Mouse (Mus musculus) testis, postnatal 10 days (tissue): ENCODE results near the gene Auts2.

Experiments used
- DNase-seq: peaks from one replicate; pipeline ENCODE4 v3.0.0; 2021; ENCODE audit warnings: low spot score

Gene Auts2

DNA sequence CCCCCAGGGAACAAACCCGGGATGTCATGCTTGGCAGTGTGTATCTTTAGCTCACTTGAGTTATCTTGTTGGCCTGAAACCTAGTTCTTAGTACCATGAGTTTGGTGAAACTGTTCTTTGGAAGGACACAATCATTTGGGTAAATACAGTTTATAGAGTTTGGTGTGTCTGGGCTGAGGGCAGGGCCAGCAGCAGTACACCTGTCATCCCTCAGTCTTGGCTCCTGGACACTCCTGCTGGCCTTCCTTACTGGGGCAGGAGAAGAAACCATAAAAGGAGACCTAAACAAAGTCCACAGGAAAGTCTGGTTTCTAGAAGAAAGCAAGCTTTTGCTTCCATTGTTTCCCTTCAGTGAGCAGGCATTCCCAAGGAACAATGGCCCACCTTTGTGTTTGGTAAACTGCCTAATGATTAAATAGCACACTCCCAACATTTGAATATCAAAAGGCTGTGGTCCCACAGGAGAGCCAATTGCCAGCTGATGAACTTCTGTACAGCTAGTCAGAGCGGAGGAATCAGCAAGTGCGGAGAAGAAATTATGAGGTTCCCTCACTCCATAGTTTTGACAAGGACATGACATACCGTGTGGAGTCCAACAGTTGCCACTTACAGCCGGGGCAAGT is 979.4 kb downstream of the Auts2 start:
- no peak for DNase-seq

DNA sequence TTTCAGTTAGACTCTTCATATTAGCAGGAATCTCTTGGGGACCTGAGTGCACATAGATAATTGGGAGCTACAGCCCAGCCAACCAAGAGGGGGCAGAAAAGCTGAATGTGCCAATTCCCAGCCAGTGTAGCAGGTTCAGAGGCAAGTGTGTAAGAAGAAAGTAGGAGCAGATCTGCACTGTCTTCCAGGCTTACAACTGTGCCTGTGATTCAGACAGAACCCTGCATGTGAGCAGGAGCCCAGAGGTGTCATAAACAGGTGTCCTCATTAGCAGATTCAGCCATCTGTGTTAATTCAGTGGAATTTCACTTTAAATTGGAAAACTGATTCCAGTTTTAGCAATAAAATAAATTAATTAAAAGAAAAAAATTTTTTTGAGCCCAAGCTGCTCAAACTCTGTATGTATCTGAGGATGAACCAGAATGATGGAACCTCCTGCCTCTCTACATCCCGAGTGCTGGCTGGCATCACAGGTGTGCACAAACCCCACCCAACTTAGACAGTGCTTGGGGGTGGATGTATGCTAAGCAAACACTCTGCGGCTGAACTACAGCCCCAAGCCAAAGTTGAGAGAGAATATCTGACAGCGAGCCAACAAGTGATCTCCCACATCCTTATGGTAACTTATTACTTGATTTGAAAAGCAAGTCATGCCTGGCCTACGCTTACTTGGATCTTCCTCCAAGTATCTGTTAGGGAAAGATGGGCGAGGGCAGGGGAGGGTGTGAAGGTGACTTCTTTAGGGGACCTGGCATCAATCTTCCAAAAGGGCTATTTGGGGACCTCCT is 982.2 kb downstream of the Auts2 start:
- DNase-seq, result no peak

DNA sequence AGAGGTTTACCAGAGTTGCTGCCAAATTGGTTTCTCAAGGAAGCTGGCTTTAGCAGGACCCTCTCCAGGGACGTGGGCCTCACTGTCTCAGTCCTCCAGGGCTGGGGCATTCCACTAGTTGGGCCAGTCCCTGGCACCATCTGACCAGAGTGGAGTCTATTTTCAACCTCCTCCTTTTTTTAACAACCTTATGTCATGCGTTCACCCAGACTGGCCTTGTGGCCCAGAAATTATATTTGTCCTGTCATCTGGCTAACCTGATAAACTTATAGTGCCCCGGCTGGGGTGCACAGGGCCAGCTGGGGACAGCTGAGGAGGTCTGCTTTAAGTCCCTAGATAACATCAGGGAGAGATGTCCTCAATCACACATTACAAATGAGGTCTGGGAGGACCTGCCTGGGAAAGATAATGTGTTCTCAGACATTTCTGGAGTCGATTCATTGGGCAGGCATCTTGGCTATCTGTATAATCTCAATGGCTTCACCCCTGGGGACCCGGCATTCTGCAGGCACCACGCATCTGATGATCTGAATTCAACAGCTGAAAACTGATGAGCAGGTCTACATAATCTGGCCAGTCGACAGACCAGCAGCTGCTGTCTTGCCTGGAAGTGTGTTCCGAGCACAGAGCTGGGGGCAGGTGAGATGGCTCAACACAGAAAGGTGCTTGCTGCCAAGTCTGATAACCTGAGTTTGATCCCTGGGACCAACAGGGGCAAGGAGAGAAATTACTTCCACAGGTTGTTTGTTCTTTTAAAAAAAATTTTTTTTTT is 984.6 kb downstream of the Auts2 start:
- DNase-seq, result no peak

DNA sequence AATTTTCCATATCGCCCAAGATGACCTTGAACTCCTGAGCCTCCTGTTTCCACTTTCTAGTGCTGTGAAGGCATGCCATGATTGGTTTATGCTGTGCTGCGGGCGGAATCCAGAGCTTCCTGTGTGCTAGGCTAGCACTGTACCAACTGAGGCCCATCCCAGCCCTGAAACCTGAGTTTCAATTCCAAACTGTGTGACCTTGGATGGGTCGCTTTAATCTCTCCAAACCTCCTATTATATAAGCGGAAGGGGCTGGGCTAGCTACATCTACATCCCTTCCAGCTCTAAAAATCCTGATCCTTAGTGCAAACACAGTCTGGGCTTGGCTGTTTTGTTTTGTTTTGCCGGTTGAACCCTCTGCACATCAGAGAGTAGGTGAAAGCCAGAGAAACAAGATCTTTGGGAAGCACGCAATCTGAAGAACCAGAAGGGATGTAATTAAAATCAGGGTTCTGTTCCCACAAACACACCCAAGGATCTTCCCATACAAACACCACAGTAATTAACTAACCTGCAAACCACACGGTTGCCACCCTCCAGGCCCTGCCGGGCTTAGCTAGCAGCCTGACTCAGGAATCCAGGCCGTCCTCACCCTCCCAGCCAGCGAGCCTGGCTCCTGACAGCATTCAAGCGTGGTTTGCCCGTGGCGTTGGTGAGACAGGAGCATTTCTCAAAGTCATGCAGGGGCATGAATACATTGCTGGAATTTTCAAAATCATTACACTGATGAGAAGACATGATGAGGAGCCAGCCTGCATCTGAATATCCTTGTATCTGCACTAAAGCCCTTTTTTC is 985.4 kb downstream of the Auts2 start:
- no peak for DNase-seq

- no peak for DNase-seq
These were observed 994.1 kb downstream of the Auts2 start for GRCm38 (mm10) chr5:131548932-131549563.

GRCm38 (mm10) chr5:131547926-131548325 is 995.2 kb downstream of the Auts2 start:
- DNase-seq, result no peak

GRCm38 (mm10) chr5:131546414-131546813 is 996.7 kb downstream of the Auts2 start:
- DNase-seq, result no peak

DNA sequence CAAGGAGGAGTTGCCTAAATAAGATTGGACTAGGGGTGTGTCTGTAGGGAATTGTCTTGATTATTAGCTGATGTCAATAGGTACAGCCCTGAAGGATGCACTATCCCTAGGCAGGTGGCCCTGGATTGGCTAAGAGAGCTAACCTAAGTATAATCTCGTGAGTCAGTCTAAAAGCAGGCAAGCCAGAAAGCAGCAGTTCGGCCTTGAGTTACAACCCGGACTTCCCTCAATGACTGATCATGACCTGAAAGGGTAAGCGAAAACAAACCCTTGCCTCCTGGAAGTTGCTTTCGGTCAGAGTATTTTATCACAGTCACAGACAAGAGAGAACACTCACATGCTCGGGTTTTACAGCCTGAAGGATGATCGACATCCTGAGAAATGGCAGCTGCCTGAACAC is 998.8 kb downstream of the Auts2 start:
- no peak for DNase-seq

DNA sequence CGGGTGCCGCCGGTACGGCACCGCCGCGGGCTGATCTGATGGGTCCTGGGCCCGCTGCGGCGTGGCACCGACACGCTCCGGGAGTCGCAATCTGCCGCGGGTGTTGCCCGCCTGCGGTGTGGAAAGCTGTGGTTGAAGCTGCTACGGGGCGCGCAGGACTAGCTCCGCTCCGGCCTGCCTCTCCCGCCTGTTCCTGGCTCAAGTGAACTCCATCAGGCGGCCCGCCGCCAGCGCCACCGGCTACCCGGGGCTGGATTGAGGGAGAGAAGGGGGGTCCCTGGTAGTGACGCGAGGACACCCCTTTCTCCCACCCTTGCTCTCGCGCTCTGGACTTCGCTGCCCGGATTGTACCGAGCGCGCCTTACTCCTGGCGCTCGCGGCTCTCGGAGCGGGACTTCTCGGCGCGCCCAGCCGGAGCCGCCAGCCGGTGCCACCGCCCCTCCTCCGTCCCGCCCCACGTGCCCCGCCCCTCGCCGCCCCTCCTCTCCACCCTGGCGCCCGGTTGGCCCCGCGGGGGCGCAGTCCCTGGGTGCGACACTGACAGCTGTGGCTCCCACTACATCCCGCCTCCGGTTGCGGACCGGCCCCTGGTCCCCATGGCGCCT is 1004.7 kb downstream of the Auts2 start:
- peak; percentile 81 for DNase-seq

DNA sequence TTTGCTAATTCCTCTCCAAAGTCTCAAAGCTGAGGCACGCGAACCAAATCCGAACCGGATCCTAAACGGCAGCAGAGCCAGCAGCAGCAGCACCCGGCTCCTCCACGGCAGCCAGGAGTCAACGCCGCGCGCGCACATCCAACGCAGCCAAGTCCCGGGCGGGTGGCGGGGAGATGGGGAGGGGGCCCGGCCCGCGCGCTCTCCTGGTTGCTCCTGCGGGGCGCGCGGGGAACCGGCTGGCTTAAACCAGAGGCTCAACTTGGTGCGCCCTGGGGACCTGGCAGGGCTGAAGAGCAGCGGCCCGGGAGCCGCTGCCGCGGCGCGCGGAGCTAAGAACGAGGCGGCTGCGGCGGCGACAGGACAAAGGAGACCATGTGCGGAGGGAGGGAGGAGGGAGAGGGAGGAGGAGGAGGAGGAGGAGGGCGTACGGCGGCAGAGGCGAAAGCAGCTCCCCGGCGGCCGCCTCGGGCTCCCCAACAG is 1005.3 kb downstream of the Auts2 start:
- peak; percentile 64 for DNase-seq

- peak; percentile 76 for DNase-seq
These were observed 1005.9 kb downstream of the Auts2 start for GRCm38 (mm10) chr5:131537155-131537830.

- DNase-seq, result no peak
These were observed 1007.4 kb downstream of the Auts2 start for GRCm38 (mm10) chr5:131535752-131536151.

- peak; percentile 59 for DNase-seq
These were observed 1009.3 kb downstream of the Auts2 start for GRCm38 (mm10) chr5:131533815-131534214.

- DNase-seq, result no peak
These were observed 1011.2 kb downstream of the Auts2 start for GRCm38 (mm10) chr5:131531744-131532552.

GRCm38 (mm10) chr5:131530828-131531227 is 1012.3 kb downstream of the Auts2 start:
- DNase-seq, result no peak

GRCm38 (mm10) chr5:131526666-131527065 is 1016.5 kb downstream of the Auts2 start:
- no peak for DNase-seq

- DNase-seq, result no peak
These were observed 1018.2 kb downstream of the Auts2 start for GRCm38 (mm10) chr5:131524900-131525465.

- no peak for DNase-seq
These were observed 1023.6 kb downstream of the Auts2 start for GRCm38 (mm10) chr5:131519560-131519959.

GRCm38 (mm10) chr5:131517677-131518076 is 1025.5 kb downstream of the Auts2 start:
- no peak for DNase-seq
